Comparison of ENCODE assay signal across 27 mouse cellular contexts in the genomic region with DNA sequence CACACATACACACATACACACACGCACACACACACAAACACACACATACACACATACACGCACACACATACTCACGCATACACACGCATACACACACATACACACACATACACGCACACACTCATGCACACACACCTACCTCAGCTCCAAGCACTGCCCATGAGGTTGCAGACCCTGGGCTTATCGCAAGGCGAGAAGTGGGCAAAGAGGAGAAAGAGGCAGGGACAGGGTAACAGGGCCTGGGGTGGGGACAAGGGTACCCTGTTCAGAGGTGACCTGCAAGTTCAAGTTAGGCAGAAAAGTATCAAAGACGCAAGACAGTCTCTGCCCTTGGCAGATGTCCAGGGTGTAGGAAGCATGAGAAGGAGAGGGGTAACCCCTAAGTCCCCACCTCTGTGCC. TPM values are rescaled to one million over a fixed set of nuclear protein-coding genes. Genes with fewer than 3 reads are reported as not detected.
DNase-seq lines count a peak whose midpoint lies in the region; ATAC-seq and TF ChIP-seq lines count a peak whose summit lies in the region.
"Had no signal": no experiment of that assay in that cellular context is flagged by ENCODE, and none has a peak within 500 bp of the region (broad histone marks: within the 10 kb centered on the region; RNA-seq: fewer than 3 reads in every experiment).

No protein-coding gene starts in this region.

- H3K4me3 ChIP-seq in hindbrain, embryonic 12.5 days, result no peak overlapping the region
- no peak overlapping the region for H3K4me3 ChIP-seq in hindbrain, postnatal 0 days (ENCODE audit: low read length)
- peak overlapping the region; percentile 29; the same call in 1 of the 2 replicates for H3K4me3 ChIP-seq in G1E (ENCODE audit: low read depth, low read length)
- no peak overlapping the region for H3K4me3 ChIP-seq in lung, postnatal 0 days (ENCODE audit: low read depth, low read length)
- H3K4me3 ChIP-seq: embryonic facial prominence, embryonic 13.5 days; embryonic facial prominence, embryonic 15.5 days; erythroblast, embryonic 14.5 days; forebrain, embryonic 10.5 days; forebrain, embryonic 12.5 days had no signal

- ATAC-seq in hindbrain, embryonic 12.5 days (ENCODE audit: low FRiP score), result no peak
- no peak for ATAC-seq in hindbrain, postnatal 0 days
- ATAC-seq in G1E (ENCODE audit: extremely low read depth, insufficient number of reproducible peaks, low FRiP score, poor library complexity, severe bottlenecking), result no peak
- no peak for ATAC-seq in lung, postnatal 0 days
- ATAC-seq: CD4-positive, CD25-positive, alpha-beta regulatory T cell, adult 4 months; forebrain, embryonic 14.5 days; forebrain, embryonic 16.5 days had no signal

- H3K27me3 ChIP-seq in hindbrain, embryonic 12.5 days, result no peaks in the 10 kb centered on the region
- no peaks in the 10 kb centered on the region for H3K27me3 ChIP-seq in hindbrain, postnatal 0 days (ENCODE audit: insufficient read depth, low read length)
- H3K27me3 ChIP-seq in G1E (ENCODE audit: insufficient read depth, low read length), result peaks cover 49% of the 10 kb centered on the region
- H3K27me3 ChIP-seq in lung, postnatal 0 days (replicated peaks; ENCODE audit: insufficient read depth, low read length), result no peaks in the 10 kb centered on the region
- H3K27me3 ChIP-seq: CH12.LX; embryonic facial prominence, embryonic 13.5 days; embryonic facial prominence, embryonic 15.5 days; forebrain, embryonic 12.5 days had no signal

- no peak for TF ChIP-seq EP300 in lung, postnatal 0 days (IDR thresholded peaks at IDR 0.05)

- TF ChIP-seq CTCF in hindbrain, postnatal 0 days (IDR thresholded peaks at IDR 0.05; ENCODE audit: low read depth), result no peak
- no peak for TF ChIP-seq CTCF in G1E (IDR thresholded peaks at IDR 0.05; ENCODE audit: low read depth, low read length)
- TF ChIP-seq CTCF in lung, postnatal 0 days (IDR thresholded peaks at IDR 0.05), result no peak

- no peak overlapping the region for H3K27ac ChIP-seq in hindbrain, embryonic 12.5 days
- no peak overlapping the region for H3K27ac ChIP-seq in hindbrain, postnatal 0 days
- no peak overlapping the region for H3K27ac ChIP-seq in lung, postnatal 0 days (ENCODE audit: low read length)
- H3K27ac ChIP-seq: embryonic facial prominence, embryonic 13.5 days; embryonic facial prominence, embryonic 15.5 days; forebrain, embryonic 10.5 days; forebrain, embryonic 12.5 days had no signal

- H3K9me3 ChIP-seq in hindbrain, embryonic 12.5 days (replicated peaks), result no peaks in the 10 kb centered on the region
- H3K9me3 ChIP-seq in hindbrain, postnatal 0 days (ENCODE audit: low read length), result no peaks in the 10 kb centered on the region
- no peaks in the 10 kb centered on the region for H3K9me3 ChIP-seq in G1E (replicated peaks)
- no peaks in the 10 kb centered on the region for H3K9me3 ChIP-seq in lung, postnatal 0 days (ENCODE audit: low read length)
- H3K9me3 ChIP-seq: embryonic facial prominence, embryonic 13.5 days; embryonic facial prominence, embryonic 15.5 days; forebrain, embryonic 10.5 days; forebrain, embryonic 12.5 days had no signal

- peaks cover 3% of the 10 kb centered on the region for H3K36me3 ChIP-seq in hindbrain, embryonic 12.5 days
- H3K36me3 ChIP-seq in hindbrain, postnatal 0 days (ENCODE audit: insufficient read depth, low read length), result peaks cover 9% of the 10 kb centered on the region; the same call in 1 of the 2 replicates
- no peaks in the 10 kb centered on the region for H3K36me3 ChIP-seq in G1E (replicated peaks)
- no peaks in the 10 kb centered on the region for H3K36me3 ChIP-seq in lung, postnatal 0 days (ENCODE audit: insufficient read depth, low read length)
- H3K36me3 ChIP-seq: embryonic facial prominence, embryonic 13.5 days; embryonic facial prominence, embryonic 15.5 days had no signal

- peak; percentile 91 for DNase-seq in heart, adult 11 months
- no peak for DNase-seq in heart, postnatal 10 days
- no peak for DNase-seq in hindbrain, postnatal 0 days (ENCODE audit: low spot score)
- DNase-seq in G1E (ENCODE audit: low spot score), result no peak
- DNase-seq in lung, postnatal 0 days (ENCODE audit: low spot score), result no peak
- DNase-seq: adrenal gland, adult 8-10 months; adrenal gland, postnatal 14 days; adrenal gland, postnatal 36 days; B cell, adult 2 months; cerebellum, adult 11 months; cerebellum, adult 18-20 months; cerebellum, adult 8-10 months; cerebellum, adult 9-11 months; cerebellum, postnatal 14 days; cerebellum, postnatal 36 days; embryo, embryonic 11 days had no signal

- intact Hi-C loops in heart, postnatal 10 days (cut with DNase I), result no loop called here

- H3K4me1 ChIP-seq in hindbrain, embryonic 12.5 days, result peaks cover 5% of the 10 kb centered on the region
- no peaks in the 10 kb centered on the region for H3K4me1 ChIP-seq in hindbrain, postnatal 0 days (ENCODE audit: insufficient read depth, low read length)
- H3K4me1 ChIP-seq in G1E (ENCODE audit: insufficient read depth, low read depth, low read length), result peaks cover 5% of the 10 kb centered on the region
- no peaks in the 10 kb centered on the region for H3K4me1 ChIP-seq in lung, postnatal 0 days (ENCODE audit: insufficient read depth, low read depth, low read length)
- H3K4me1 ChIP-seq: forebrain, embryonic 10.5 days; forebrain, embryonic 12.5 days had no signal

- WGBS in hindbrain, embryonic 12.5 days, result 91% methylated on average over 8 of the region's 8 CpGs
- 93% methylated on average over 8 of the region's 8 CpGs for WGBS in hindbrain, postnatal 0 days
- 86% methylated on average over 8 of the region's 8 CpGs for WGBS in lung, postnatal 0 days

- 0 out of 2 replicates have a peak overlapping the region, but pooled peaks have one; percentile 18 for H3K9ac ChIP-seq in hindbrain, embryonic 12.5 days
- no peak overlapping the region for H3K9ac ChIP-seq in hindbrain, postnatal 0 days (replicated peaks; ENCODE audit: low read length)
- H3K9ac ChIP-seq in lung, postnatal 0 days (replicated peaks; ENCODE audit: low read depth), result no peak overlapping the region
- H3K9ac ChIP-seq: embryonic facial prominence, embryonic 13.5 days; embryonic facial prominence, embryonic 15.5 days; forebrain, embryonic 12.5 days had no signal

- H3K4me2 ChIP-seq in hindbrain, embryonic 12.5 days (replicated peaks), result no peak overlapping the region
- no peak overlapping the region for H3K4me2 ChIP-seq in hindbrain, postnatal 0 days (ENCODE audit: low read depth, low read length)
- H3K4me2 ChIP-seq in lung, postnatal 0 days (replicated peaks; ENCODE audit: low read depth, low read length), result no peak overlapping the region
- H3K4me2 ChIP-seq: embryonic facial prominence, embryonic 13.5 days; embryonic facial prominence, embryonic 15.5 days; forebrain, embryonic 12.5 days had no signal

RNA-seq across cellular contexts. Expression of a gene that starts 24.5 kb away (rescaled TPM):
- total RNA-seq in heart, postnatal 10 days (2021), result under 1 TPM; 0.41 to 0.47 TPM
- polyA plus RNA-seq in hindbrain, embryonic 12.5 days (2016; fragmentation: Nextera tagmentation; extraction: Ambion mirVana), result 41.1 and 43.0 TPM in 2 replicates
- 64.9 and 72.9 TPM in 2 replicates for total RNA-seq in hindbrain, postnatal 0 days (2014; rRNA removed)
- 50.9 and 56.0 TPM in 2 replicates for polyA plus RNA-seq in hindbrain, postnatal 0 days (2015; fragmentation: Nextera tagmentation; extraction: Ambion mirVana)
- not detected in 2 replicates for total RNA-seq in G1E (2014; fragmentation: Nextera tagmentation)
- 0.05 and 0.29 TPM in 2 replicates for total RNA-seq in G1E (2017)
- polyA plus RNA-seq in G1E (2012), result not detected in 2 replicates
- polyA plus RNA-seq in lung, postnatal 0 days (2015; fragmentation: Nextera tagmentation; extraction: Ambion mirVana), result 0.25 and 0.39 TPM in 2 replicates
- total RNA-seq: common myeloid progenitor, adult 5-6 weeks had no signal

Comparison
In these comparisons a context has a peak if more than half of its experiments do, and no peak if none do; other contexts are left out.
1. RNA of a gene that starts 24.5 kb away (polyA plus RNA-seq): 50.9 to 56.0 TPM in hindbrain, postnatal 0 days and 41.1 to 43.0 TPM in hindbrain, embryonic 12.5 days; 0.25 to 0.39 TPM in lung, postnatal 0 days and not detected in G1E; every median in the first group is over 10 times any median in the second.